Mouse (Mus musculus) heart, embryonic 13.5 days (tissue): Measurements from ENCODE around the gene Setdb1. TPM values are rescaled to one million over a fixed set of nuclear protein-coding genes. Genes with fewer than 3 reads are reported as not detected.

Experiments
- ATAC-seq: fragments of 200-750 bp; cut with Nextera tagmentation; 2 replicates; pipeline ENCODE4 v1.8.0; 2017; ENCODE audit warnings: moderate TSS enrichment; ENCODE audit not compliant: insufficient number of reproducible peaks, low FRiP score, low TSS enrichment; ENCODE audit errors: extremely low read depth
- H3K27ac ChIP-seq: fragments of 300-500 bp; sonication (generic); replicated peaks from 2 replicates; pipeline ENCODE4 v1.5.1; 2015; ENCODE audit warnings: moderate library complexity, mild to moderate bottlenecking, inconsistent platforms
- H3K27me3 ChIP-seq: fragments of 300-500 bp; sonication (generic); replicated peaks from 2 replicates; pipeline ENCODE4 v1.6.1; 2015; ENCODE audit warnings: mild to moderate bottlenecking, inconsistent platforms
- H3K36me3 ChIP-seq: fragments of 300-500 bp; sonication (generic); 2 replicates; pipeline ENCODE4 v1.6.1; 2015; ENCODE audit warnings: mild to moderate bottlenecking, inconsistent platforms
- H3K4me1 ChIP-seq: fragments of 300-500 bp; sonication (generic); 2 replicates; pipeline ENCODE4 v1.6.1; 2015; ENCODE audit warnings: inconsistent platforms
- H3K4me2 ChIP-seq: fragments of 300-500 bp; sonication (generic); 2 replicates; pipeline ENCODE4 v1.6.1; 2015; ENCODE audit warnings: inconsistent platforms, mild to moderate bottlenecking, moderate library complexity
- H3K4me3 ChIP-seq: fragments of 300-500 bp; sonication (generic); 2 replicates; pipeline ENCODE4 v1.5.1; 2015; ENCODE audit warnings: moderate library complexity, mild to moderate bottlenecking, inconsistent platforms
- H3K9ac ChIP-seq: fragments of 300-500 bp; sonication (generic); 2 replicates; pipeline ENCODE4 v1.6.1; 2015; ENCODE audit warnings: inconsistent platforms, mild to moderate bottlenecking, moderate library complexity
- H3K9me3 ChIP-seq: fragments of 300-500 bp; sonication (generic); 2 replicates; pipeline ENCODE4 v1.6.1; 2016; ENCODE audit warnings: inconsistent platforms
- WGBS: fragments of 180-500 bp; shearing (Covaris S2); methylation state at CpG from one replicate; pipeline ENCODE4 v1.1.7; 2015; ENCODE audit warnings: mixed read lengths; 5-methylcytosine and 5-hydroxymethylcytosine counted together
- polyA plus RNA-seq: library from polyadenylated mRNA; unstranded; fragments of >200 nt; fragmentation: Nextera tagmentation; extraction: Ambion mirVana; gene quantifications from 2 replicates; pipeline ENCODE4 v1.2.1, GENCODE M21; 2015

Setdb1 gene
- polyA plus RNA-seq, 1 experiment from 2014 or later: 20.1 TPM

DNA sequence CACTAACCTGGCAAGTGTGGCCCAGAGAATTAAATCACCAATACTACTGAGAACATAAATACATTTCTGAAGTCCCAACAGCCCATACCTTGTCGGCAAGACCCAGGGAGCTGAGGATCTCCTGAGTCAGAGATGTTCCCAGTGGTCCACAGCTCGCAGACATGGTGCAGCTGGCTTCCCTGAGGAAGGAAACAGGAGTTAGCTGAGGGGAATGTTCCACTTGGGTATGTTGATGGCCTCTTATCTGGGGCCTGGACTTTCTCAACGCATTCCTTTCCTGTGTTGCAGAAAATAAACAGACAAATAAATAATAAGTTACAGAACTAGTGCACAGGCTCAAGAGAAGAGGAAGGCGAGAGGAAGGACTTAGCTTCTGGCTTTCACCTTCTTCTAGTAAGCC lies 50.8 kb downstream of the Setdb1 start:
- Histone ChIP-seq H3K36me3 (no peaks in the 10 kb centered on the region), H3K27ac (no peak overlapping the region), H3K9me3 (no peaks in the 10 kb centered on the region), H3K4me2 (no peak overlapping the region), H3K4me3 (no peak overlapping the region), H3K9ac (no peak overlapping the region), H3K27me3 (no peaks in the 10 kb centered on the region), H3K4me1 (peaks cover 10% of the 10 kb centered on the region)
- WGBS: 38% methylated on average over 4 of the region's 4 CpGs
- no peak for ATAC-seq

DNA sequence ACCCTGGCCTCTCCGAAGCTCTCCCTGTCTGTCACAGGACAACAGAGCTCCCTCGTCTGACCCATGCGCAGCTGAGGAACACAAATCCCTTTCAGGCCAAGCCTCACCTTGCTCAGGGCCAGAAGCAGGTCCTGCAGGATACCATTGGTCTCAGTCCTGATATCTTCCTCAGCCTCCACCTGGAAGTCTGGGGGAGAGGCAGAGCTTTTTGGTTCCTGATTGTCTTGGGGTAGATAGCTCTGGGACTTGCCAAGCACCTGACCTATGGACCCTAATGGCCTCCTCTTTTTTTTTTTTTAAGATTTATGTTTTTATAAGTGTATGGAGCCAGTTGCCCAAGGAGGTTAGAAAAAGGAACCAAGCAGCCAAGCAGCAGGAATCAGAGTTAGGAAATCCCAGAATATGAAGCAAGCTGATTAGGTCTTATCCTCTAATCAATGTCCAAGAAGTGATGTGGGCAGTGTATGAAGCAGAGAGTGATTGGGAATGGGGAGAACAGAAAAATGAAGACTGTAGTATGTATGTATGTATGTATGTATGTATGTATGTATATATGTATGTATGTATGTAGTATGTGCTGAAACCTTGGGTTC lies 55.7 kb downstream of the Setdb1 start:
- H3K9me3 ChIP-seq: no peaks in the 10 kb centered on the region
- no peak overlapping the region for H3K9ac ChIP-seq
- H3K27ac ChIP-seq: no peak overlapping the region
- no peak overlapping the region for H3K4me2 ChIP-seq
- no peak overlapping the region for H3K4me3 ChIP-seq
- 67% methylated on average over 3 of the region's 3 CpGs for WGBS
- no peak for ATAC-seq
- peaks cover 11% of the 10 kb centered on the region for H3K36me3 ChIP-seq
- peaks cover 8% of the 10 kb centered on the region for H3K4me1 ChIP-seq
- no peaks in the 10 kb centered on the region for H3K27me3 ChIP-seq

- WGBS: 57% methylated on average over 7 of the region's 7 CpGs
- no peak for ATAC-seq
- H3K9me3 ChIP-seq: no peaks in the 10 kb centered on the region
- peaks cover 14% of the 10 kb centered on the region for H3K4me1 ChIP-seq
- peaks cover 39% of the 10 kb centered on the region for H3K36me3 ChIP-seq
- H3K4me3 ChIP-seq: no peak overlapping the region
- no peak overlapping the region for H3K4me2 ChIP-seq
- no peak overlapping the region for H3K27ac ChIP-seq
- H3K27me3 ChIP-seq: no peaks in the 10 kb centered on the region
- no peak overlapping the region for H3K9ac ChIP-seq
Measured at GRCm38 (mm10) chr3:95298018-95298417, 59.0 kb downstream of the Setdb1 start.

DNA sequence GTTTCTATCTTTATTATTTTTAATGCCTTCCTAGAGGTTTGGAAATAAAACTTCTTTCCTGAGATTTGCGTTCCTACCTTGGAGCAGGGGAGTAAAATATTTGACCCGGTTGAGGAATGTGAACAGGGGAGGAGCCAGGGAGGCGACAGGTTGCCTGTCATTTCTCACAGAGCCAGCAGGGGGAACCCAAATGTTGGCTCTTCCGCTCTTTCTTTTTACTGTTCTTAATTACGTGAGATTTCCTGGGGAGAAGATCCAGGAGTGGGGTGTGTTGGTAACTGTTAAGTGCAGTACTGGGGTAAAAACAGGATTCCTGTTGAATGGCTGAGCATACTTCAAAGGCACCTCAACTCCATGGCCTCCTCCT lies 60.9 kb downstream of the Setdb1 start:
- H3K4me1 ChIP-seq: peaks cover 14% of the 10 kb centered on the region
- 11% methylated on average over 5 of the region's 5 CpGs for WGBS
- H3K9me3 ChIP-seq: no peaks in the 10 kb centered on the region
- H3K9ac ChIP-seq: no peak overlapping the region
- H3K4me2 ChIP-seq: 0 out of 2 replicates have a peak overlapping the region, but pooled peaks have one; percentile 22
- peaks cover 57% of the 10 kb centered on the region for H3K36me3 ChIP-seq
- no peak overlapping the region for H3K4me3 ChIP-seq
- no peaks in the 10 kb centered on the region for H3K27me3 ChIP-seq
- no peak for ATAC-seq
- no peak overlapping the region for H3K27ac ChIP-seq

GRCm38 (mm10) chr3:95295321-95296102 lies 61.5 kb downstream of the Setdb1 start:
- no peaks in the 10 kb centered on the region for H3K9me3 ChIP-seq
- no peak overlapping the region for H3K27ac ChIP-seq
- ATAC-seq: peak; percentile 23; the same call in 1 of the 2 replicates
- H3K4me1 ChIP-seq: peaks cover 14% of the 10 kb centered on the region
- H3K27me3 ChIP-seq: no peaks in the 10 kb centered on the region
- 0 out of 2 replicates have a peak overlapping the region, but pooled peaks have one; percentile 22 for H3K4me2 ChIP-seq
- H3K9ac ChIP-seq: no peak overlapping the region
- WGBS: 75% methylated on average over 11 of the region's 11 CpGs
- no peak overlapping the region for H3K4me3 ChIP-seq
- H3K36me3 ChIP-seq: peaks cover 62% of the 10 kb centered on the region

- no peak overlapping the region for H3K4me2 ChIP-seq
- ATAC-seq: no peak
- H3K9me3 ChIP-seq: no peaks in the 10 kb centered on the region
- H3K9ac ChIP-seq: no peak overlapping the region
- WGBS: 79% methylated on average over 5 of the region's 5 CpGs
- H3K27me3 ChIP-seq: no peaks in the 10 kb centered on the region
- peaks cover 70% of the 10 kb centered on the region for H3K36me3 ChIP-seq
- no peak overlapping the region for H3K27ac ChIP-seq
- no peak overlapping the region for H3K4me3 ChIP-seq
- peaks cover 14% of the 10 kb centered on the region for H3K4me1 ChIP-seq
Measured at GRCm38 (mm10) chr3:95294718-95295117, 62.3 kb downstream of the Setdb1 start.

DNA sequence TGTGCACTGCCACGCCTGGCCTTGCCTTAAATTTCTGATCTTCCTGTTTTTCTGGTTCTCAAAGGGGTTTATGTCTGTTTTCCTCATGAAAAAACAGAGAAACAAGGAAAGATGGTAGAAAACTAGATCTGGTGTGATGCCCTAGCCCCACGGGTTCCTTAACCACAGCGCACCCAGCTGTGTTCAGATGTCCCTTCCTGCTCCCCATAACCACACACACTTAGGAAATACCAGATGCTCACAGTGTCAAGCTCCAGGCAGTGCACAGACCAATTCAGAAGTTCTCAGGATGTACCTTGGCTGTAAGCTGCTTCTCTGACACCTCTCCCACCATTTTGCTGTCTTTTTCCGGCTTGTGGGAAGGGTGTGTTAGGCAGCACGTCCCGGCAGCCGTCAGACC lies 62.7 kb downstream of the Setdb1 start:
- Histone ChIP-seq H3K36me3 (peaks cover 74% of the 10 kb centered on the region), H3K4me3 (no peak overlapping the region), H3K9ac (no peak overlapping the region), H3K4me1 (peaks cover 14% of the 10 kb centered on the region), H3K27ac (no peak overlapping the region), H3K9me3 (no peaks in the 10 kb centered on the region), H3K27me3 (no peaks in the 10 kb centered on the region), H3K4me2 (no peak overlapping the region)
- 86% methylated on average over 7 of the region's 7 CpGs for WGBS
- ATAC-seq: no peak

DNA sequence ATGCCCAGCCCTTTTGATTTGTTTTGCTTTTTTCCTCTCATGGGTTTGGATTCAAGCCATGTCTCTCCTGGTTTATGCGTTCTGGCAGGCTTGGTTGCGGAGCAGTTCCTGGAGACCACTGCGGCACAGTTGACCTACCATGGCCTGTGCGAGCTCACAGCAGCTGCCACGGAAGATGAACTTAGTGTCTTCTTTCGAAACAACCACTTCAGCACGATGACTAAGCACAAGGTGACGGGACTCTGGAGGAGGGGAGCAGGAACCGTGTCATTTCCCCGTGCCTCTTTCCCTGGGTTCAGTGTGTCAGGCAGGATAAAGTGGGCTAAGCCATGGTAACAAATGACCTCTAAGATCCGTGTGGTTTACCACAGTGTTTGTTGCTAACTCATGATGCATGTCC lies 63.5 kb downstream of the Setdb1 start:
- H3K4me3 ChIP-seq: no peak overlapping the region
- H3K9me3 ChIP-seq: no peaks in the 10 kb centered on the region
- H3K27me3 ChIP-seq: no peaks in the 10 kb centered on the region
- H3K27ac ChIP-seq: no peak overlapping the region
- H3K9ac ChIP-seq: no peak overlapping the region
- no peak for ATAC-seq
- H3K4me1 ChIP-seq: peaks cover 14% of the 10 kb centered on the region
- WGBS: 69% methylated on average over 11 of the region's 11 CpGs
- peaks cover 81% of the 10 kb centered on the region for H3K36me3 ChIP-seq
- H3K4me2 ChIP-seq: no peak overlapping the region

GRCm38 (mm10) chr3:95292899-95293298 lies 64.1 kb downstream of the Setdb1 start:
- no peak for ATAC-seq
- H3K27ac ChIP-seq: no peak overlapping the region
- no peak overlapping the region for H3K9ac ChIP-seq
- H3K9me3 ChIP-seq: no peaks in the 10 kb centered on the region
- peaks cover 85% of the 10 kb centered on the region for H3K36me3 ChIP-seq
- peaks cover 13% of the 10 kb centered on the region for H3K4me1 ChIP-seq
- H3K4me2 ChIP-seq: no peak overlapping the region
- 78% methylated on average over 2 of the region's 2 CpGs for WGBS
- H3K4me3 ChIP-seq: no peak overlapping the region
- no peaks in the 10 kb centered on the region for H3K27me3 ChIP-seq

- Histone ChIP-seq H3K4me1 (peaks cover 6% of the 10 kb centered on the region), H3K27me3 (no peaks in the 10 kb centered on the region), H3K9me3 (no peaks in the 10 kb centered on the region), H3K27ac (no peak overlapping the region), H3K4me2 (no peak overlapping the region), H3K36me3 (peaks cover 82% of the 10 kb centered on the region), H3K4me3 (no peak overlapping the region), H3K9ac (no peak overlapping the region)
- WGBS: 77% methylated on average over 4 of the region's 4 CpGs
- ATAC-seq: no peak
Measured at GRCm38 (mm10) chr3:95291041-95291440, 66.0 kb downstream of the Setdb1 start.

DNA sequence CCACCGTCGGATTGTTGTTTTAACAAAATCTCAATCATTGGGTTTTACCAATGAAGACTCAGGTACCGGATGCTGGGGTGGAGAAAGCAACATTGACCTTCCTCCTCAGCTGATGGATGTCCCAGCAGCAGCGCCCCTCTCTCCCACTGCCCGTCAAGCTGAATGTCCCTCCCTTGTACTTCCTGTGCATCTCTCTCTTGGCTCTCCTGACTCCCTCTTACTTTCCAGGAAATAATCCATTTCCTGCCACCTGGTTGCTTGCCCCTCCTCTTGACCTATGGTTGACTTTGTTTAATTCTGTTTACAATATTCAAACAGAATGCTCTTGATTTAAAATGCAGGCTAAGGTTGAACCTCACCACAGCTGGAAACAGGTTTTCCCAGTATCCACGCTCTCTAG lies 66.8 kb downstream of the Setdb1 start:
- 72% methylated on average over 6 of the region's 6 CpGs for WGBS
- H3K27me3 ChIP-seq: no peaks in the 10 kb centered on the region
- no peak for ATAC-seq
- H3K27ac ChIP-seq: no peak overlapping the region
- H3K4me3 ChIP-seq: no peak overlapping the region
- H3K4me2 ChIP-seq: no peak overlapping the region
- H3K9ac ChIP-seq: no peak overlapping the region
- peaks cover 76% of the 10 kb centered on the region for H3K36me3 ChIP-seq
- H3K9me3 ChIP-seq: no peaks in the 10 kb centered on the region
- H3K4me1 ChIP-seq: peaks cover 3% of the 10 kb centered on the region; the same call in 1 of the 2 replicates

DNA sequence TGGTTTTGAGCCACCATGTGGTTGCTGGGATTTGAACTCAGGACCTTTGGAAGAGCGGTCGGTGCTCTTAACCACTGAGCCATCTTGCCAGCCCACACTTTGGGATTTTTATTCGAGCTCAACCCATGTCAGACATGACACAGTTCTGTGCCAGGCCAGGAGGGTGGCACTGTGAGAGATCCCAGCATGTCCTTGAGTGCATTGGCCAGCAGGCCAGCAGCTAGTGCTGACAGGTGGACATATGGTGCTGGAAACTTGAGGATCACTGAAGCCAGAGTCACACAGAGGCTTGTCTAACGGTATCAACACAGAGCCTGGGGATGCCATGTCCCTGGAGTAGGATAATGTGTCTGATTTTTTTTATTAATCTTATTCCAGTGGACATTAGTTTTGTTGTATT lies 67.6 kb downstream of the Setdb1 start:
- peaks cover 9% of the 10 kb centered on the region for H3K4me1 ChIP-seq
- 0 out of 2 replicates have a peak, but pooled peaks have one; percentile 12 for ATAC-seq
- no peak overlapping the region for H3K4me2 ChIP-seq
- H3K9ac ChIP-seq: no peak overlapping the region
- no peak overlapping the region for H3K27ac ChIP-seq
- WGBS: 85% methylated on average over 4 of the region's 4 CpGs
- H3K36me3 ChIP-seq: peaks cover 68% of the 10 kb centered on the region
- no peak overlapping the region for H3K4me3 ChIP-seq
- no peaks in the 10 kb centered on the region for H3K9me3 ChIP-seq
- no peaks in the 10 kb centered on the region for H3K27me3 ChIP-seq
